Mouse (Mus musculus): ENCODE measurements around the gene Sema5b.
A peak's percentile ranks its signal among the peaks of the same experiment; 100 is the strongest.

Gene Sema5b

GRCm38 (mm10) chr16:35541117-35541641 is at the start of gene Sema5b:
Gene Sema5b, plus strand, starts transcription at chr16:35541145.
- DNase-seq = peak; percentile 29

GRCm38 (mm10) chr16:35500342-35500741 is 40.6 kb upstream of the Sema5b start:
- DNase-seq = no peak

GRCm38 (mm10) chr16:35501106-35501760 is 39.7 kb upstream of the Sema5b start:
- no peak for DNase-seq

- no peak for DNase-seq
These were observed 38.5 kb upstream of the Sema5b start for GRCm38 (mm10) chr16:35502456-35502855.

- DNase-seq = no peak
These were observed 36.7 kb upstream of the Sema5b start for GRCm38 (mm10) chr16:35504266-35504665.

GRCm38 (mm10) chr16:35505786-35506185 is 35.2 kb upstream of the Sema5b start:
- DNase-seq = no peak

GRCm38 (mm10) chr16:35508581-35508980 is 32.4 kb upstream of the Sema5b start:
- no peak for DNase-seq

GRCm38 (mm10) chr16:35509331-35510070 is 31.4 kb upstream of the Sema5b start:
- DNase-seq = no peak

- DNase-seq = no peak
These were observed 24.9 kb upstream of the Sema5b start for GRCm38 (mm10) chr16:35515977-35516612.

GRCm38 (mm10) chr16:35517976-35518951 is 22.7 kb upstream of the Sema5b start:
- DNase-seq = no peak

GRCm38 (mm10) chr16:35519245-35519644 is 21.7 kb upstream of the Sema5b start:
- no peak for DNase-seq

- no peak for DNase-seq
These were observed 16.7 kb upstream of the Sema5b start for GRCm38 (mm10) chr16:35524200-35524599.

GRCm38 (mm10) chr16:35534630-35535029 is 6.3 kb upstream of the Sema5b start:
- DNase-seq = no peak

- DNase-seq = no peak
These were observed 3.3 kb upstream of the Sema5b start for GRCm38 (mm10) chr16:35537651-35538050.

- DNase-seq = no peak
These were observed 1.9 kb upstream of the Sema5b start for GRCm38 (mm10) chr16:35539041-35539440.

GRCm38 (mm10) chr16:35540333-35541116 is 420 bp upstream of the Sema5b start:
- DNase-seq = peak; percentile 43

- DNase-seq = peak; percentile 8
These were observed 896 bp downstream of the Sema5b start for GRCm38 (mm10) chr16:35541661-35542420.

GRCm38 (mm10) chr16:35542421-35542780 is 1.5 kb downstream of the Sema5b start:
- DNase-seq = no peak

- no peak for DNase-seq
These were observed 4.8 kb downstream of the Sema5b start for GRCm38 (mm10) chr16:35545723-35546122.

- DNase-seq = no peak
These were observed 7.0 kb downstream of the Sema5b start for GRCm38 (mm10) chr16:35547966-35548365.

- DNase-seq = no peak
These were observed 8.4 kb downstream of the Sema5b start for GRCm38 (mm10) chr16:35549354-35549753.
